Mouse (Mus musculus): ENCODE measurements at regions not wholly inside any gene's neighbourhood (a gene's known extent, or its start where the extent isn't known, plus 50 kb on each side); places are given as distances from the start of the nearest gene placed in this dataset.

DNA sequence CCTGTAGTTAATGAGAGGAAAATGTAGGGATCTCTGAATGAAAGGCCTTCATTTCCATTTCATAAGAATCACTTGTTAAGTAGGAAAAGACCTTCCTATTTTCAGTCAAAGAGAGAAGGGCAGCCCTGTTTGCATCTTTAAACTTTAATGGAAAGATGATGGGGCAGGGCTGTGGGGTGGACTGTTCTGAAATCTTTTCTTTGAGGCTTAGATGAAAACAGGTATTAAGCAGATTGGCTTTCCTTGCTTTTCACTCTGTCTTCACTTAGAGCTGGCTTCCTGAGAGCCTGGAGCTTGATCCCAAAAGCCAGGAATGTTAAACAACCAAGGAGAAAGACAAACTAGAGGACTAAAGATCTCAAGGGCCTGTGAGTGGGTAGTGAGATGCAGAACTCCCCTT, 400.3 kb downstream of the 1810013L24Rik start:
- Histone ChIP-seq H3K4me2 (ENCODE audit: low read depth, low read length) (no peak overlapping the region), H3K4me3 (ENCODE audit: low read depth, low read length) (no peak overlapping the region), H3K9me3 (replicated peaks; ENCODE audit: control insufficient read depth, low read length) (no peaks in the 10 kb centered on the region), H3K4me1 (ENCODE audit: control insufficient read depth, low read depth, low read length) (no peaks in the 10 kb centered on the region), H3K27me3 (ENCODE audit: control insufficient read depth, insufficient read depth, low read depth, low read length) (no peaks in the 10 kb centered on the region), H3K36me3 (ENCODE audit: control insufficient read depth, insufficient read depth) (no peaks in the 10 kb centered on the region), H3K27ac (ENCODE audit: low read length) (no peak overlapping the region), H3K9ac (ENCODE audit: low read depth, low read length) (no peak overlapping the region)
- no peak for ATAC-seq (ENCODE audit: low read depth)

GRCm38 (mm10) chr16:9242099-9242498, 412.2 kb downstream of the 1810013L24Rik start:
- ATAC-seq (ENCODE audit: low read depth), result no peak

GRCm38 (mm10) chr16:9247198-9247597, 417.3 kb downstream of the 1810013L24Rik start:
- Histone ChIP-seq H3K27ac (ENCODE audit: low read length) (no peak overlapping the region), H3K27me3 (ENCODE audit: control insufficient read depth, insufficient read depth, low read depth, low read length) (no peaks in the 10 kb centered on the region), H3K4me1 (ENCODE audit: control insufficient read depth, low read depth, low read length) (no peaks in the 10 kb centered on the region), H3K36me3 (ENCODE audit: control insufficient read depth, insufficient read depth) (no peaks in the 10 kb centered on the region), H3K4me3 (ENCODE audit: low read depth, low read length) (no peak overlapping the region), H3K9ac (ENCODE audit: low read depth, low read length) (no peak overlapping the region), H3K9me3 (replicated peaks; ENCODE audit: control insufficient read depth, low read length) (no peaks in the 10 kb centered on the region), H3K4me2 (ENCODE audit: low read depth, low read length) (no peak overlapping the region)
- ATAC-seq (ENCODE audit: low read depth), result no peak
- 56% methylated on average over 3 of the region's 3 CpGs for WGBS (ENCODE audit: insufficient replicate concordance)

More at GRCm38 (mm10) chr16:9242099-9242498, 412.2 kb downstream of the 1810013L24Rik start:
- Histone ChIP-seq H3K4me1 (ENCODE audit: control insufficient read depth, low read depth, low read length) (no peaks in the 10 kb centered on the region), H3K9me3 (replicated peaks; ENCODE audit: control insufficient read depth, low read length) (no peaks in the 10 kb centered on the region), H3K36me3 (ENCODE audit: control insufficient read depth, insufficient read depth) (no peaks in the 10 kb centered on the region), H3K4me3 (ENCODE audit: low read depth, low read length) (no peak overlapping the region), H3K27me3 (ENCODE audit: control insufficient read depth, insufficient read depth, low read depth, low read length) (no peaks in the 10 kb centered on the region), H3K27ac (ENCODE audit: low read length) (no peak overlapping the region), H3K9ac (ENCODE audit: low read depth, low read length) (no peak overlapping the region), H3K4me2 (ENCODE audit: low read depth, low read length) (no peak overlapping the region)
- 81% methylated on average over 4 of the region's 4 CpGs for WGBS (ENCODE audit: insufficient replicate concordance)

GRCm38 (mm10) chr16:9253054-9253453, 423.2 kb downstream of the 1810013L24Rik start:
- ATAC-seq (ENCODE audit: low read depth), result no peak
- Histone ChIP-seq H3K4me2 (ENCODE audit: low read depth, low read length) (no peak overlapping the region), H3K4me1 (ENCODE audit: control insufficient read depth, low read depth, low read length) (no peaks in the 10 kb centered on the region), H3K27me3 (ENCODE audit: control insufficient read depth, insufficient read depth, low read depth, low read length) (no peaks in the 10 kb centered on the region), H3K27ac (ENCODE audit: low read length) (no peak overlapping the region), H3K9me3 (replicated peaks; ENCODE audit: control insufficient read depth, low read length) (no peaks in the 10 kb centered on the region), H3K36me3 (ENCODE audit: control insufficient read depth, insufficient read depth) (no peaks in the 10 kb centered on the region), H3K4me3 (ENCODE audit: low read depth, low read length) (no peak overlapping the region), H3K9ac (ENCODE audit: low read depth, low read length) (no peak overlapping the region)
- WGBS (ENCODE audit: insufficient replicate concordance), result 67% methylated on average over 1 of the region's 1 CpGs

- Histone ChIP-seq H3K27ac (ENCODE audit: low read length) (no peak overlapping the region), H3K36me3 (ENCODE audit: control insufficient read depth, insufficient read depth) (no peaks in the 10 kb centered on the region), H3K4me1 (ENCODE audit: control insufficient read depth, low read depth, low read length) (no peaks in the 10 kb centered on the region), H3K4me3 (ENCODE audit: low read depth, low read length) (no peak overlapping the region), H3K9ac (ENCODE audit: low read depth, low read length) (no peak overlapping the region), H3K4me2 (ENCODE audit: low read depth, low read length) (no peak overlapping the region), H3K9me3 (replicated peaks; ENCODE audit: control insufficient read depth, low read length) (no peaks in the 10 kb centered on the region), H3K27me3 (ENCODE audit: control insufficient read depth, insufficient read depth, low read depth, low read length) (no peaks in the 10 kb centered on the region)
- ATAC-seq (ENCODE audit: low read depth), result no peak
- 32% methylated on average over 3 of the region's 3 CpGs for WGBS (ENCODE audit: insufficient replicate concordance)
Observed at GRCm38 (mm10) chr16:9255351-9255750, 425.5 kb downstream of the 1810013L24Rik start.

DNA sequence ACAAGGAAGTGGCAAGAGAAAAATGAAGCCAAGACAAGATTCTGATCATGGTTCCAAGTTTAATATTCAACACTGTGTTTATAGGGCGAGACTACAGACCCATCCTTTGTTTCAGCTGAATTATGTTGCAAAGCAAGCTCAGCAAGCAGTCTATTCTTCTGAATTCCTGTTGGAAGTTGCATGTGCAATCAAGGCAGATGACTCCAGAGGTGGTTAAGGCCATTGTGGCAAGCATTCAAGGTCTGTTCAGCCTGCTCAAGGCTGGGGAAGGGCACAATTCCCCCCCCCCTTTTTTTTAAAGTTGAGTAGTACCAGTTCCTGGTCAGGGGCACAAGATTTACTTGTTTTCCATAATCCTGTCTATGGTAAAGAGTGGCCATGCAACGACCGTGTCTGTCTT, 431.1 kb downstream of the 1810013L24Rik start:
- H3K4me2 ChIP-seq (ENCODE audit: low read depth, low read length), result no peak overlapping the region
- no peak for ATAC-seq (ENCODE audit: low read depth)
- no peaks in the 10 kb centered on the region for H3K27me3 ChIP-seq (ENCODE audit: control insufficient read depth, insufficient read depth, low read depth, low read length)
- no peaks in the 10 kb centered on the region for H3K4me1 ChIP-seq (ENCODE audit: control insufficient read depth, low read depth, low read length)
- no peak overlapping the region for H3K4me3 ChIP-seq (ENCODE audit: low read depth, low read length)
- no peaks in the 10 kb centered on the region for H3K9me3 ChIP-seq (replicated peaks; ENCODE audit: control insufficient read depth, low read length)
- 51% methylated on average over 3 of the region's 3 CpGs for WGBS (ENCODE audit: insufficient replicate concordance)
- H3K27ac ChIP-seq (ENCODE audit: low read length), result no peak overlapping the region
- H3K9ac ChIP-seq (ENCODE audit: low read depth, low read length), result no peak overlapping the region
- H3K36me3 ChIP-seq (ENCODE audit: control insufficient read depth, insufficient read depth), result no peaks in the 10 kb centered on the region

DNA sequence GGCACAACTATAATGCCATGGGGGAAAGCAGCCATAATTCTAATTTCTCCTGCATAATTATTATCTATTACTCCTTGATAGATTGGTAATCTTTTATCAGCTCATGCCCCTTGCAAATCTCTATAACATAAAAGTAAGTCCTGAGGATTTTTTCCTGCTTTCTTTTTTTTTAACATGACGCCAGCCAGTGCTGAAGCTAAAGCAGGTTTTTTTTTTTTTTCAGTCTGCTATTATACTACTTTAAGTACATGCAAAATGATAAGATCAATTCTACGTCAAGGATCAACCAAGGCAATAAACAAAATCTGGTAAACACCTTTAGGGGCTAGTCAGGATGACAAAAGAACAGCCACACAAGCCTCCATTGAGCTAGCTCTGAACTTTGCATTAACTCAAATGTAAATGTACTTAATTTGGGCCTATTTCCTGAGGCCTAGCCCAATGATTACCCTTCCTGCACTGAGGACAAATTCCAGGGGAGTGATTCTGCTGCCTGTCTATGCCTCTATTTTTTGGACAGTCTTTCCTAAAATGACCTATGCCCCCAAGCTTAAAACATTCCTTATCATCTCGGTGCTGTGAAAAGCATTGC, 434.8 kb downstream of the 1810013L24Rik start:
- Histone ChIP-seq H3K9me3 (replicated peaks; ENCODE audit: control insufficient read depth, low read length) (no peaks in the 10 kb centered on the region), H3K4me3 (ENCODE audit: low read depth, low read length) (no peak overlapping the region), H3K4me2 (ENCODE audit: low read depth, low read length) (no peak overlapping the region), H3K27me3 (ENCODE audit: control insufficient read depth, insufficient read depth, low read depth, low read length) (no peaks in the 10 kb centered on the region), H3K9ac (ENCODE audit: low read depth, low read length) (no peak overlapping the region), H3K36me3 (ENCODE audit: control insufficient read depth, insufficient read depth) (no peaks in the 10 kb centered on the region), H3K4me1 (ENCODE audit: control insufficient read depth, low read depth, low read length) (no peaks in the 10 kb centered on the region), H3K27ac (ENCODE audit: low read length) (no peak overlapping the region)
- no peak for ATAC-seq (ENCODE audit: low read depth)
- 32% methylated on average over 3 of the region's 3 CpGs for WGBS (ENCODE audit: insufficient replicate concordance)

GRCm38 (mm10) chr16:9267204-9267603, 437.3 kb downstream of the 1810013L24Rik start:
- H3K9ac ChIP-seq (ENCODE audit: low read depth, low read length), result no peak overlapping the region
- H3K9me3 ChIP-seq (replicated peaks; ENCODE audit: control insufficient read depth, low read length), result no peaks in the 10 kb centered on the region
- H3K27me3 ChIP-seq (ENCODE audit: control insufficient read depth, insufficient read depth, low read depth, low read length), result no peaks in the 10 kb centered on the region
- no peak overlapping the region for H3K4me2 ChIP-seq (ENCODE audit: low read depth, low read length)
- no peaks in the 10 kb centered on the region for H3K4me1 ChIP-seq (ENCODE audit: control insufficient read depth, low read depth, low read length)
- no peak overlapping the region for H3K27ac ChIP-seq (ENCODE audit: low read length)
- no peak for ATAC-seq (ENCODE audit: low read depth)
- no peak overlapping the region for H3K4me3 ChIP-seq (ENCODE audit: low read depth, low read length)
- H3K36me3 ChIP-seq (ENCODE audit: control insufficient read depth, insufficient read depth), result no peaks in the 10 kb centered on the region

GRCm38 (mm10) chr16:9270099-9270498, 440.2 kb downstream of the 1810013L24Rik start:
- H3K27me3 ChIP-seq (ENCODE audit: control insufficient read depth, insufficient read depth, low read depth, low read length), result no peaks in the 10 kb centered on the region
- ATAC-seq (ENCODE audit: low read depth), result no peak
- no peak overlapping the region for H3K27ac ChIP-seq (ENCODE audit: low read length)
- H3K4me2 ChIP-seq (ENCODE audit: low read depth, low read length), result no peak overlapping the region
- WGBS (ENCODE audit: insufficient replicate concordance), result 62% methylated on average over 3 of the region's 3 CpGs
- H3K4me1 ChIP-seq (ENCODE audit: control insufficient read depth, low read depth, low read length), result no peaks in the 10 kb centered on the region
- no peak overlapping the region for H3K9ac ChIP-seq (ENCODE audit: low read depth, low read length)
- H3K9me3 ChIP-seq (replicated peaks; ENCODE audit: control insufficient read depth, low read length), result no peaks in the 10 kb centered on the region
- no peaks in the 10 kb centered on the region for H3K36me3 ChIP-seq (ENCODE audit: control insufficient read depth, insufficient read depth)
- H3K4me3 ChIP-seq (ENCODE audit: low read depth, low read length), result no peak overlapping the region
